Mouse (Mus musculus) subcutaneous adipose tissue, adult 2 months (tissue): ENCODE results near the gene Snrpa1. TPM values are rescaled to one million over a fixed set of nuclear protein-coding genes. Genes with fewer than 3 reads are reported as not detected.

ENCODE experiments used
- polyA plus RNA-seq: library from polyadenylated mRNA; depleted of rRNA; stranded (reverse); fragments of >200 nt; gene quantifications from 2 replicates; pipeline ENCODE4 v1.2.3, GENCODE M21; 2012; ENCODE audit warnings: low replicate concordance; rRNA removed

Gene Snrpa1
- polyA plus RNA-seq: 9.1 and 13.5 TPM in 2 replicates

DNA sequence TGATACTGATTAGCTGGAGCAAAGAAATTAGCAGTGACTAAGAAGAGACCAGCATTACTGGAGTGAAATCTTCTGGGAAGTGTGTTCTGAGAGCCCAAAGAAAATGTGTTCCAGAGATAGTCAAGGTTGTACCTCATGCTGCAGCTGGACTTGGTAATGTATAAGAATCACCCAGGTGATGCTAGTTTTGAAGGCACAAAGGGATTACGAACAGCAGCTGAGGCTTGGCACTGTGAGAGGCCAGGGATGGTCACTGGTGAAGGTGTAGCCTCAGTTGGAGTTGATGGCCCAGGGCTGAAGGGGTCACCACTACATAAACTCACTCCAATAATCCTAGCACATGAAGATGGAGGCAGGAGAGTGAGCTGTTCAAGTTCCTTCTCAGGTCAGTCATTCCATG, at the start of gene Snrpa1:
Gene Snrpa1 (plus strand): TSS at position 301 of the 400 bp plus-strand sequence.

GRCm38 (mm10) chr7:66043552-66044459, 15.0 kb upstream of the Snrpa1 start, which contains the start of gene Gm45213:
TSS of gene Gm45213 (plus strand) at chr7:66043602.

GRCm38 (mm10) chr7:66079364-66080230, 20.8 kb downstream of the Snrpa1 start, which contains the start of gene Selenos:
TSS of gene Selenos (plus strand) at chr7:66079649.

GRCm38 (mm10) chr7:66108961-66109854, 50.4 kb downstream of the Snrpa1 start, which contains the start of gene Chsy1:
TSS of gene Chsy1 (plus strand) at chr7:66109515.

Other genes starting within 250 kb of the Snrpa1 start
- 21.4 and 50.4 TPM in 2 replicates for gene Pcsk6, start 197.3 kb upstream of the Snrpa1 start, polyA plus RNA-seq
- gene Gm45213, start 15.4 kb upstream of the Snrpa1 start, polyA plus RNA-seq: not detected in 2 replicates
- gene Selenos, start 20.6 kb downstream of the Snrpa1 start, polyA plus RNA-seq: 52.7 and 65.6 TPM in 2 replicates
- gene Chsy1, start 50.5 kb downstream of the Snrpa1 start, polyA plus RNA-seq: 11.0 and 42.3 TPM in 2 replicates